Mouse (Mus musculus) left cerebral cortex, postnatal 4 days (tissue): ENCODE measurements around the gene Tfr2. TPM values are rescaled to one million over a fixed set of nuclear protein-coding genes. Genes with fewer than 3 reads are reported as not detected.

Experiments
- DNase-seq: peaks from one replicate; pipeline ENCODE4 v3.0.0-alpha.2; 2022
- intact Hi-C: fragments of 180-260 bp; cut with DNase I; formaldehyde crosslinking; loops from one replicate; pipeline ENCODE4 v1.15.1; 2025
- total RNA-seq, 2 experiments: library from RNA; stranded (reverse); gene quantifications; 2 replicates each; pipeline ENCODE4 v1.2.3; 2021

Tfr2 gene
- 10 to 100 TPM; 28.3 to 28.8 TPM for total RNA-seq

DNA sequence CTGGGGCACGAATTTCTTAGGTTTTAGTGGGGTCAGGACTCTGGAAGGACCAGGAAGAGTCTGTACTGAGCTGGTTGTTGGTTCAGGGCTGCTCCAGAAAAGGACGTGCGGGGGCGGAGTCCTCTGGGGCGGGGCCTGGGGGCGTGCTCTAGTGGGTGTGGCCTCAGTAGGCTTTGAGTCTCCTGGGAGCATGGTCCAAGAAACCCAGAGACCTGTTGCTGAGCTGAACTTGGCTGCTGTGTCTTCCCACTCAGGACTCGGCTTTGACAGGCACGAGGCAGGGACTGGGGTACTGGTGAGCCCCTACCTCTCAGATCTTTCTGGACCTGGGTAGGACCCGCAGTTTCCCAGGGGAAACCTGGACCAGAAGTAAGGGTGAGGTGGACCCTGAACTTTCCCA, at the start of gene Tfr2:
Gene Tfr2, plus strand, starts transcription at position 176 of the 400 bp plus-strand sequence.
- intact Hi-C loops: no loop called here
- DNase-seq: no peak

- intact Hi-C loops: no loop called here
- DNase-seq: no peak
These were observed 47.8 kb upstream of the Tfr2 start for GRCm38 (mm10) chr5:137521861-137522260.

GRCm38 (mm10) chr5:137522711-137523110, 46.9 kb upstream of the Tfr2 start:
- DNase-seq: no peak
- intact Hi-C loops: no loop called here

GRCm38 (mm10) chr5:137523396-137524250, 46.0 kb upstream of the Tfr2 start:
- DNase-seq: no peak
- intact Hi-C loops: no loop called here

GRCm38 (mm10) chr5:137524251-137524515, 45.5 kb upstream of the Tfr2 start:
- intact Hi-C loops: no loop called here
- DNase-seq: no peak

GRCm38 (mm10) chr5:137524671-137525070, 45.0 kb upstream of the Tfr2 start:
- intact Hi-C loops: no loop called here
- no peak for DNase-seq

GRCm38 (mm10) chr5:137525511-137525910, 44.1 kb upstream of the Tfr2 start:
- intact Hi-C loops: no loop called here
- DNase-seq: no peak

DNA sequence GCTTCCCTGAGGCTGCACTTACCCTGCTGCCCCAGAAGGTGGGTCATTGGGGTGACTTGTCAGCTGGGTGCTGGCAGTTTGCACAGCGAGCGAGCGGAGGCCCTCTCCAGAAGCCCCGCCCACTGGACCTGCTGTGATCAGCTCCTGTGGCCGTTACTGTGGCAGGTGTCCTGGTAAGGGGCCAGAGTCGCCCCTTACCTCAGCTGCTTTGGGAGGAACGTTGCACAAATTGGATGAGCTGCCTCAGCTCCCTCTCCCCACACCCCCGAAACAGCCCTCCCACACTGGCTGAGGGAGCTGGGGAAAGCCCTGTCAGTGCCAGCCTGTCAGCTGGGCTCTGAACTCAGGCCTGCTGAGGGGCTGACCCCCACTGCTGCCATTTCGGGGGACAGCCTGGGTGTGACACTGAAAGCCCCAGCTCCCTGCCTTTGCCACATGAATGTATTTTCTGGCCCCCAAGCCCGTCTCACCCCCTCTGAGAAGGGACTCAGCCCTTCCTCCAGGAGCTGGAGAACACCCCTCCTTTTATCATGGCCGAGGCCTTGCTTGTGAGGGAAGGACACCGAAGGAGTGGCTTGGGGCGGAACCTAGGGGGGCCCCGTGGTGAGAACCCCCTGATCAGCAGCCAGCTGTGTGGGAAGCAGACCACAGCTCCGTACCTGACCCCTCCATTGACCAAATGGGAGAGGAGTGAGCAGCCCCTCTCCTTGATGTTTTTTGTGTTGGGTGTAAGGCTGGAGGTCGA, 43.3 kb upstream of the Tfr2 start:
- intact Hi-C loops: no loop called here
- peak; percentile 79 for DNase-seq

- no peak for DNase-seq
- intact Hi-C loops: no loop called here
These were observed 42.2 kb upstream of the Tfr2 start for GRCm38 (mm10) chr5:137527413-137527812.

DNA sequence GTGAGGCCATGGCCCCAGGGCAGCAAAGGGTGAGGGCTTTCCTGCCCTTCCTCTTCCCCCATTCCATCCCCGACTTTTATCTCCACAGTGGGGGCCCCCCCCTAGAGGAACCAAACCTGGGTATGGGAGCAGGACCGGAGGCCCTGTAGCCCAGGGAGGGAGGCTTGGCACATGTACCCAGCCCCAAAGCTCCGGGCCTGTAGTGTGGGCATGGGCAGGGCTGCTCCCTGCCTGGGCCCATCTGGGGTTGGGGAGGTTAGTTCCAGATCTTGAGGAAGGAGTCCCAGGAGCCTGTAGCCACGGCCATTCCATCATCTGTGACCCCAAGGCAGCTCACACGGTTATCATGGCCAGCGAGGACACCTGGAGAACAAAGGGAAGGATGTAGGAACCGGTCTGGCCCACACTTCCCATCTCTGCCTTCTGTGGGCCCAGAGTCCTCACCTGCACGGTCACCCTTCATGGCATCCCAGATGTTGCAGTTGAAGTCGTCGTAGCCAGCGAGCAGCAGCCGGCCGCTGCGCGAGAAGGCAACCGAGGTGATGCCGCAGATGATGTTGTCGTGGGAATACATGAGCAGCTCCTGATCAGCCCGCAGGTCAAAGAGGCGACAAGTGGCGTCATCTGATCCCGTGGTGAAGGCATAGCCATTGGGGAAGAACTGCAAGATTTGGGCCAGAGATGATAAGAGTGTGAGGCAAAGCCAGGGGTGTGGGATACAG, 41.2 kb upstream of the Tfr2 start:
- intact Hi-C loops: no loop called here
- no peak for DNase-seq

- DNase-seq: no peak
- intact Hi-C loops: no loop called here
These were observed 40.2 kb upstream of the Tfr2 start for GRCm38 (mm10) chr5:137529221-137529995.

DNA sequence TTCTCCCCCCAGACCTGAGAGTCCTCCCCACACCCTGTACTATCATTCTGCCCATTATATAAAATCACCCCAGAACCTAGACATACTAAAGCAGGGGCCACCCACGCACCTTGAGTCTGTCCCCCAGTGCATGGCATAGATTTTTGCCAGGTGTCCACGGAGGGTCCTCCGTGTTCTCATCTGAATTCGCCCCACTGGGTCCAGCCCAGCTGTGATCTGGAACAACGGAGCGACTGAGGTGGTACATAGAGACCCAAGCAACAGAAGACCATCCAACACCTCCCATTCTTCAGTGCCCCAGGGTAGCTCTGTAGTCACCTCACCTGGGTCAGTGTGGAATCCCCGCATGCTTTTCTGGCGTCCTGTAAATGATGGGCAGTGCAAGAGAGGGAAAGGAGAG, 39.6 kb upstream of the Tfr2 start:
- intact Hi-C loops: loop anchor here (5.0 kb wide), 1 partner anchor 47 kb away; no protein-coding TSS in a partner anchor
- DNase-seq: no peak

DNA sequence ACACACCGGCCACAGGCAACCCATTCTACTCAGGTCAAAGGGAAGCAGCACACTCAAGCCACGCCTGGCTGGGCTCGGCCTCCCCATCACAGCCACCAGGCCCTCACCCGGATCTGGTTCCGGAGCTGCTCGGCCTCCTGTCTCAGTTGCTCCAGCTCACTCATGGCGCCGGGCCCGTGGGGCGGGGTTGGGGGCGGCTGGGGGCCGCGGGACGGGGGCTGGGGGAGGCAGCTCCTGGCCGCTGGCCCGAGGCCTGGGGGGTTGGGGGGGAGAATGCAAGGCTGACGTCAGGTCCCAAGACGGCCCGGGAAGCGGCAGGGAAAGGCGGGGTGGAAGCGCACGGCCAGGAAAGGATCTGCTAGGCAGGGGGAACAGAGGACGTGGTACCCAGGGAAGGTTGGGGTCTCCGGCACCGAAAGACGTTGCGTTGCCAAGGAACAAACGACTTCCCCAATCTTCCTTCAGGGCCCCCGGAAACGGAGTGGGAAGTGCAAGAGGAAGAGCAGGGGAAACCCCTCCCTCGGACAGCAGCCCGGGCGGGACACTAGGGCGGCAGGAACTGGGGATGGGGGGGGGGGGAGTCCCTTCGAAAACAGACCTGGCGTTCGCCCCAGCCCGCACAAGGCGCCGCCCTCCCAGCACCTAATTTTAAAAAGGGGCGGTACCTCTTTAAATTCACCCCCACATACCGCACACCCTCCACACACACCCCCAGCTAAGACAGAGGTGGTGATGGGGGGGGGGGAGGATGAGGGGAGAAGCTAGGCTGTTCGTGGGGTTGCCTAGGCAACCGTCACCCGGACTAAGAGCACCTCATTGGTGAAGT, 38.8 kb upstream of the Tfr2 start:
- intact Hi-C loops: loop anchor here (5.0 kb wide), 1 partner anchor 46 kb away; no protein-coding TSS in a partner anchor
- peak; percentile 85 for DNase-seq

- intact Hi-C loops: loop anchor here (5.0 kb wide), 1 partner anchor 46 kb away; no protein-coding TSS in a partner anchor
- peak; percentile 89 for DNase-seq
These were observed 38.1 kb upstream of the Tfr2 start for GRCm38 (mm10) chr5:137531414-137532130.

GRCm38 (mm10) chr5:137532131-137532807, 37.4 kb upstream of the Tfr2 start:
- intact Hi-C loops: loop anchor here (5.0 kb wide), 1 partner anchor 45 kb away; no protein-coding TSS in a partner anchor
- no peak for DNase-seq

DNA sequence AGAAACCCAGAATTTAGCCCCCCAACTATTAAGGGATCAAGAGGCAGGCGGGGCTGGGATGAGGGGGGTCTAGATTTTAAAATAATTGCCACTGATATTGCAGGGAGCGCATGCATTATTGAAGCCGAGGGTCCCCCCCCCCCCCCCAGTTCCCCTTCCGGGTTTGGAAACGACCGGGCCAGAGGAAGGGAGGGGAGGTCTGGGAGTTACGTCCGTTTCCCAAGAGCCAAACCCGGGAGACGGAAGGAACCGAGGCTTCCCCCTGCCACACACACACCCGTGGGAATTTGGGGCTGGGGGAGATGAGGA, 36.9 kb upstream of the Tfr2 start:
- DNase-seq: no peak
- intact Hi-C loops: loop anchor here (5.0 kb wide), 1 partner anchor 45 kb away; no protein-coding TSS in a partner anchor

DNA sequence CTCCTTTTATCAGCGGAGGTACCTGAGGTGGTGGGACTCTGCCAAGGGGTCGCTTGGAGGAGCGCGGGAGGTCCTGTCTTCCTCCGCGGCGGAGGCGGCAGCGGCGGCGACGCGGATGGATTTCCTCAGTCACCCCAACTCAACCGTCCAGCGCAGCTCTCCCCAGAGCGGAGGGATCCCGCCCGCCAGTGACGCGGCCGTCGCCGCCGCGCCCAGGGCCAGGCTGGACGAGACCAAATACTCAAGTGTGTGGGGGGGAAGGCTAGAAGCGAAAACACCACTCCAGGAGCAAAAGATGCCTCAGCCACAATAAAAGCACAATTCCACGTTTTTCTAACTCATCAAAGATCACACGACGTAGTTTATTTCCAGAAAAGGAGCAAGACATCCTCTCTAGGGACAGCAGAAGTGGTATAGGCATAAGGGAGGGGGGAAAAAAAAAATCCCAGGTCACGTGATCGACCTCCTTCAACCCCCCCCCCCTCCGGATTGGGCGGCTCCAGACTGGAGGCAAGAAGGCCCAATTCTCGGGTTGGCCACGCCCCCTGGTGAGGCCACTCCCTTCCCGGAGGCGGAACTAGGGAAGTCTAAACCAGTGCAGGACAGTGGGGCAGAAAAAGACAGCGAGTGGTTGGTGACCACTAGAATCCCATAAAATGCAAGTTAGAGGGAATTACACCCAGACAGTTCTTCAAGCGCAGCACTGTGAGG, 36.4 kb upstream of the Tfr2 start, which contains the start of the genes Epo and Gnb2:
Gene Epo, minus strand, starts transcription at position 126 of the 711 bp plus-strand sequence.
Gene Gnb2, minus strand, starts transcription at position 394 of the 711 bp plus-strand sequence.
- peak; percentile 100 for DNase-seq
- intact Hi-C loops: loop anchor here (5.0 kb wide), 1 partner anchor 44 kb away; no protein-coding TSS in a partner anchor

DNA sequence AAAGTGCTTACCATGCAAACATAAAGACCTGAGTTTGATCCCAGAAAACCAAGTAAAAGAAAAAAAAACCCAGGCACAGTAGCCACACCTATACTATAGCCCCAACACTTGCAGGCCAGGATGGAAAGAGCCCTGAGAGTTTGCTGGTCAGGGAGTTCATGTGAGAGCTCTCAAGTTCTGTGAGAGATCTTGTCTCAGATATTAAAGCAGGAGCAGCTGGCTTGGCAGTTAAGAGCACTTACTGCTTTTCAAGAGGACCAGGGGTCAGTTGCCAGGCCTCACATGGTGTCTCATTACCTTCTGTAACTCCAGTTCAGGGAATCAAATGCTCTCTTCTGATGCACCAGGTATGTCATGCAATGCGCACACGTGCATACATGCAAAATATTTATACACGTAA, 34.9 kb upstream of the Tfr2 start:
- intact Hi-C loops: loop anchor here (5.0 kb wide), 1 partner anchor 43 kb away; no protein-coding TSS in a partner anchor

More for the DNA sequence above, 34.9 kb upstream of the Tfr2 start:
- DNase-seq: no peak
